Mouse (Mus musculus) lung, postnatal 25 days (tissue): ENCODE results near the gene Xrcc3.

ENCODE experiments used
- DNase-seq: peaks from one replicate; pipeline ENCODE4 v3.0.0; 2022; ENCODE audit warnings: low spot score

Gene Xrcc3

GRCm38 (mm10) chr12:111813766-111814617, at the start of gene Xrcc3, which contains the start of gene Zfyve21:
TSS of gene Xrcc3 (minus strand) at chr12:111813873.
TSS of gene Zfyve21 (plus strand) at chr12:111814170.
- peak; percentile 99 for DNase-seq

- DNase-seq, result no peak
Observed at GRCm38 (mm10) chr12:111855448-111855847, 41.8 kb upstream of the Xrcc3 start.

GRCm38 (mm10) chr12:111853546-111853945, 39.9 kb upstream of the Xrcc3 start:
- no peak for DNase-seq

- peak; percentile 28 for DNase-seq
Observed at GRCm38 (mm10) chr12:111853011-111853436, 39.4 kb upstream of the Xrcc3 start.

- no peak for DNase-seq
Observed at GRCm38 (mm10) chr12:111851745-111852144, 38.1 kb upstream of the Xrcc3 start.

GRCm38 (mm10) chr12:111851235-111851634, 37.6 kb upstream of the Xrcc3 start:
- no peak for DNase-seq

- no peak for DNase-seq
Observed at GRCm38 (mm10) chr12:111848300-111848798, 34.7 kb upstream of the Xrcc3 start.

GRCm38 (mm10) chr12:111846815-111847214, 33.1 kb upstream of the Xrcc3 start:
- no peak for DNase-seq

- no peak for DNase-seq
Observed at GRCm38 (mm10) chr12:111845953-111846352, 32.3 kb upstream of the Xrcc3 start.

GRCm38 (mm10) chr12:111843470-111843869, 29.8 kb upstream of the Xrcc3 start:
- DNase-seq, result no peak

- no peak for DNase-seq
Observed at GRCm38 (mm10) chr12:111842565-111843433, 29.1 kb upstream of the Xrcc3 start.

GRCm38 (mm10) chr12:111833457-111833856, 19.8 kb upstream of the Xrcc3 start:
- DNase-seq, result no peak

GRCm38 (mm10) chr12:111832643-111833042, 19.0 kb upstream of the Xrcc3 start:
- no peak for DNase-seq

- DNase-seq, result no peak
Observed at GRCm38 (mm10) chr12:111830375-111830774, 16.7 kb upstream of the Xrcc3 start.

GRCm38 (mm10) chr12:111829954-111830353, 16.3 kb upstream of the Xrcc3 start:
- DNase-seq, result no peak

- no peak for DNase-seq
Observed at GRCm38 (mm10) chr12:111829447-111829846, 15.8 kb upstream of the Xrcc3 start.

- no peak for DNase-seq
Observed at GRCm38 (mm10) chr12:111827556-111827955, 13.9 kb upstream of the Xrcc3 start.

GRCm38 (mm10) chr12:111821931-111822330, 8.3 kb upstream of the Xrcc3 start:
- no peak for DNase-seq

GRCm38 (mm10) chr12:111820708-111821107, 7.0 kb upstream of the Xrcc3 start:
- DNase-seq, result no peak

GRCm38 (mm10) chr12:111819936-111820335, 6.3 kb upstream of the Xrcc3 start:
- DNase-seq, result peak; percentile 45

GRCm38 (mm10) chr12:111817991-111818390, 4.3 kb upstream of the Xrcc3 start:
- DNase-seq, result no peak

GRCm38 (mm10) chr12:111816967-111817366, 3.3 kb upstream of the Xrcc3 start:
- no peak for DNase-seq

- DNase-seq, result peak; percentile 26
Observed at GRCm38 (mm10) chr12:111816528-111816927, 2.9 kb upstream of the Xrcc3 start.
